Mouse (Mus musculus) lung, embryonic 14.5 days (tissue): ENCODE results near the gene Tomm20. TPM values are rescaled to one million over a fixed set of nuclear protein-coding genes. Genes with fewer than 3 reads are reported as not detected.

Experiments used
- ATAC-seq: fragments of 200-750 bp; cut with Nextera tagmentation; 2 replicates; pipeline ENCODE4 v1.8.0; 2017; ENCODE audit warnings: mild to moderate bottlenecking, moderate TSS enrichment, moderate library complexity; ENCODE audit not compliant: insufficient read depth
- DNase-seq: peaks from one replicate; pipeline ENCODE4 v3.0.0-alpha.2; 2015
- H3K27ac ChIP-seq: fragments of 300-500 bp; sonication (generic); 2 replicates; pipeline ENCODE4 v1.5.1; 2014; ENCODE audit warnings: low read depth, mild to moderate bottlenecking, moderate library complexity
- H3K27me3 ChIP-seq: fragments of 300-500 bp; sonication (generic); 2 replicates; pipeline ENCODE4 v1.6.1; 2014; ENCODE audit warnings: low read length, control low read depth; ENCODE audit not compliant: insufficient read depth
- H3K36me3 ChIP-seq: fragments of 300-500 bp; sonication (generic); 2 replicates; pipeline ENCODE4 v1.6.1; 2014; ENCODE audit warnings: control low read depth; ENCODE audit not compliant: insufficient read depth
- H3K4me1 ChIP-seq: fragments of 300-500 bp; sonication (generic); 2 replicates; pipeline ENCODE4 v1.6.1; 2014; ENCODE audit warnings: antibody characterized with exemption, control low read depth; ENCODE audit not compliant: insufficient read depth
- H3K4me2 ChIP-seq: fragments of 300-500 bp; sonication (generic); 2 replicates; pipeline ENCODE4 v1.6.1; 2014; ENCODE audit warnings: mild to moderate bottlenecking
- H3K4me3 ChIP-seq: fragments of 300-500 bp; sonication (generic); 2 replicates; pipeline ENCODE4 v1.5.1; 2014; ENCODE audit warnings: low read depth, low read length
- H3K9ac ChIP-seq: fragments of 300-500 bp; sonication (generic); 2 replicates; pipeline ENCODE4 v1.6.1; 2014
- H3K9me3 ChIP-seq: fragments of 300-500 bp; sonication (generic); 2 replicates; pipeline ENCODE4 v1.6.1; 2016; ENCODE audit warnings: low read depth, low read length, control low read depth
- CTCF ChIP-seq: IDR thresholded peaks from 2 replicates; pipeline ENCODE4 v1.5.1; 2016; ENCODE audit warnings: antibody characterized with exemption, low read depth
- WGBS: fragments of 180-500 bp; shearing (Covaris S2); extraction: QIAGEN DNeasy Blood & Tissue Kit; methylation state at CpG from one replicate; pipeline ENCODE4 v1.1.7; 2014; 5-methylcytosine and 5-hydroxymethylcytosine counted together
- polyA plus RNA-seq: library from polyadenylated mRNA; unstranded; fragments of >200 nt; fragmentation: Nextera tagmentation; extraction: Ambion mirVana; gene quantifications from 2 replicates; pipeline ENCODE4 v1.2.1, GENCODE M21; 2014

Gene Tomm20
- polyA plus RNA-seq, 1 experiment from 2014 or later: 218 TPM

DNA sequence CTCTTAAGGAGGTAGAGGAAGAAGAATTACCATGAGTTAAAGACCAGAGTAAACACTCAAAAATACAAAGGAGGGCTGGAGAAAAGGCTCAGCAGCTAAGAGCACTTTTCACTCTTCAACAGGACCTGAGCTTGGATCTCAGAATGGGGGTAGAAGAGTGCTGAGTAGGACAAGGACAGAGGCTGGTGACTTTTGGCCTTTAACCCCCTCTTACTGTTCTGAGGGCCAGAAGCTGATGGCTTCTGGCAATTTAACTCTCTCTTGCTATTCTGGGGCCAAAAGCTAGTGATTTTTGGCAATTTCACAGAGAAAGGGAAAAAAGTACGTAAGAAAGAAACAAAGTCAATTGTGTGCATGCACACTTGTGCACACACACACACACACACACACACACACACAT, 17.2 kb upstream of the Tomm20 start:
- ATAC-seq: no peak
- no peak for TF ChIP-seq CTCF
- Histone ChIP-seq H3K4me3 (no peak overlapping the region), H3K9ac (no peak overlapping the region), H3K36me3 (peaks cover 62% of the 10 kb centered on the region), H3K27me3 (no peaks in the 10 kb centered on the region), H3K9me3 (no peaks in the 10 kb centered on the region), H3K4me2 (no peak overlapping the region), H3K27ac (no peak overlapping the region), H3K4me1 (no peaks in the 10 kb centered on the region)
- no peak for DNase-seq
- 88% methylated on average over 1 of the region's 1 CpGs for WGBS

DNA sequence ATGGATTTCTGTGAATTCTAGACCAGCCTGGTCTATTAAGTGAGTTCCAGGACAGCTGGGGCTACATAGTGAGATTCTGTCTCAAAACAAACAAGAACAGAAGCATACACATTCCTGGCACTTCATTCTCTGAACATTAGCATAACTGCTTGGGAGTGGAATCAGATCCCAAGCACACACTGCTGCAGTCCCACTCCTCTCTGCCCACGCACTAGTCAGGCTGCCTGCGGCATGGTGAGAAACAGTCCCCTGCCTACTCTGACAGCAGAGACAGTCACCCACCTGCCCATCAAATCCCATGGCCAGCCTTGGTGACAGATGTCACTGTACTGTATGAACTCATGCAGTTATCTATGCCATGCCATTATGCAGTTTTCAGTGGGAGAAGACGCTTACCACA, 15.9 kb upstream of the Tomm20 start:
- no peaks in the 10 kb centered on the region for H3K9me3 ChIP-seq
- H3K4me1 ChIP-seq: no peaks in the 10 kb centered on the region
- H3K27me3 ChIP-seq: no peaks in the 10 kb centered on the region
- H3K9ac ChIP-seq: no peak overlapping the region
- 95% methylated on average over 3 of the region's 3 CpGs for WGBS
- H3K4me3 ChIP-seq: no peak overlapping the region
- H3K27ac ChIP-seq: no peak overlapping the region
- no peak for ATAC-seq
- no peak overlapping the region for H3K4me2 ChIP-seq
- TF ChIP-seq CTCF: no peak
- H3K36me3 ChIP-seq: peaks cover 71% of the 10 kb centered on the region
- DNase-seq: no peak

DNA sequence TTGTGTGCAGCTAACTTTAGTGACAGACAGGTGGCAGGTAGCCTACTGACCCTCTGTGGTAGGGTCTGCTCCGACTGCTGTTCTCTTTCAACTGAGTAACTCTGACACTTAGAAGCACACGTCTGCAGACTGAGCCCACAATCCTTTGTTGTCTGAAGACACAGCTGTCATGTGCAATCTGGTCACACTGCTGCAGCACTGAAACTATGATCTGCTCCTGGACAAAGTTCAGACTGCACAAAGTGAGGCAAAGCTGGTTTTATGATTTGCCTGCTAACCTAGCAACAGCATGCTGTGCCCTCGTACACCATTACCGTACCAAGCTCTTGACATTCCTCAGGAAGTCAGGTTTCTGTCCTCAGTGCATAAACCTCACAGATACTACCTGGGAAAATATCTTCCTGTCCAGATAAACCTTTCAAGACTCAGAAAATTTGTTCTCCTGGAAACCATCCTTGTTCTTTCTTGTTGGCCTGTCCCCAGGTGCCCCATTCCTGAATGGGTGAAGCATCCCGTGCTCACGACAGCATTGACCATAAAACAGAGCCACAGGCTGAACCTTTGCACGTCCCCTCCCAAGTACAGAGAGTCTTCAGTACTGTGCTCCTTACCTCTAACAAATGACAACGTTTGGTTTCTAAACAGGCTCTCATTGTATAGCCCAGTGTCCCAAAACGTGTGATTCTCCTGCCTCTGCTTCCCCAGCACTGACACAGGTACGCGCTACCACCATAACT, 6.4 kb upstream of the Tomm20 start:
- Histone ChIP-seq H3K27me3 (no peaks in the 10 kb centered on the region), H3K36me3 (peaks cover 79% of the 10 kb centered on the region), H3K4me2 (no peak overlapping the region), H3K4me3 (no peak overlapping the region), H3K4me1 (no peaks in the 10 kb centered on the region), H3K27ac (no peak overlapping the region), H3K9ac (no peak overlapping the region), H3K9me3 (no peaks in the 10 kb centered on the region)
- no peak for TF ChIP-seq CTCF
- DNase-seq (no peak), ATAC-seq (no peak)
- 83% methylated on average over 11 of the region's 11 CpGs for WGBS

DNA sequence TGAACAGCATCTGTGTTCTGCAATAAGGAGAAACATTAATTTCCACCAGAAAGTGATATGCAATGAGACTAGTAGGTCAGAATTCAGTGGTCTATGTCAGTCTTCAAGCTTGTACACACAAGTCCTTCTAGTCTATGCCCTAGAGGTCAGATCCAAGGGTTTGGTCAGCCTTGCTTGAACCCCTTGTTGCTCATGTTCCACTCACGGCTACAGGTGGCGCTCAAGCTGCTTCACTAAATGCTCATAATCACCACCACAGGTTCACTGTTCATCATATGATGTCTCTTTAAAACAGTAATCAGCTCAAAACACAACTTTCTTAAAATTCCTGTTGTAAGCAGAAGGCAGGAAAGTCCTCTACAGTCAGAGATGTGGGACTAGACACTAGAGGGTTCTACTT, 3.9 kb upstream of the Tomm20 start:
- peaks cover 57% of the 10 kb centered on the region for H3K36me3 ChIP-seq
- no peaks in the 10 kb centered on the region for H3K27me3 ChIP-seq
- peak; percentile 24; the same call in 1 of the 2 replicates for TF ChIP-seq CTCF
- 70% methylated on average over 2 of the region's 2 CpGs for WGBS
- no peak overlapping the region for H3K4me2 ChIP-seq
- no peaks in the 10 kb centered on the region for H3K4me1 ChIP-seq
- no peak overlapping the region for H3K27ac ChIP-seq
- no peak for ATAC-seq
- DNase-seq: no peak
- H3K9me3 ChIP-seq: no peaks in the 10 kb centered on the region
- no peak overlapping the region for H3K4me3 ChIP-seq
- no peak overlapping the region for H3K9ac ChIP-seq

DNA sequence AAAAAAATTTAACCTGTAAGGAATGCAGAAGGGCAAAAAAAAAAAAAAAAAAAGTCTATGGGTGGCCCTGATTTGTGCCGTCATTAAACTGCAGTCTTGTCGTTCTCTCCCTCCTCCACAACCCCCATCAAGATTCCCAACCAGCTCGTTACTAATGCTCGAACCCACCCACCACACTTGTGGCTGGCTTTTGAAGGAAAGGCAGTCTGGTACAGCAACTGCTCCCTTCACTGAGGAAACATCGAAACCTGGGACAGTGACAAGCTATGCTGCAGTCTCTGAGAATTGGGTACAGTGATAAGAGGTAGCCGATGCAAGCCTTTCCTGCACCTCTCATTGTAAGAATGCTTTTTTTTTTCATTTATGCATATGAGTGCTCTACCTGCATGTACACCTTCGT, 800 bp upstream of the Tomm20 start:
- peaks cover 5% of the 10 kb centered on the region; the same call in 1 of the 2 replicates for H3K4me1 ChIP-seq
- DNase-seq (no peak), ATAC-seq (no peak)
- H3K4me2 ChIP-seq: peak overlapping the region; percentile 69
- TF ChIP-seq CTCF: no peak
- no peak overlapping the region for H3K27ac ChIP-seq
- WGBS: 74% methylated on average over 7 of the region's 7 CpGs
- no peak overlapping the region for H3K4me3 ChIP-seq
- no peaks in the 10 kb centered on the region for H3K27me3 ChIP-seq
- peaks cover 33% of the 10 kb centered on the region for H3K36me3 ChIP-seq
- no peaks in the 10 kb centered on the region for H3K9me3 ChIP-seq
- H3K9ac ChIP-seq: no peak overlapping the region

DNA sequence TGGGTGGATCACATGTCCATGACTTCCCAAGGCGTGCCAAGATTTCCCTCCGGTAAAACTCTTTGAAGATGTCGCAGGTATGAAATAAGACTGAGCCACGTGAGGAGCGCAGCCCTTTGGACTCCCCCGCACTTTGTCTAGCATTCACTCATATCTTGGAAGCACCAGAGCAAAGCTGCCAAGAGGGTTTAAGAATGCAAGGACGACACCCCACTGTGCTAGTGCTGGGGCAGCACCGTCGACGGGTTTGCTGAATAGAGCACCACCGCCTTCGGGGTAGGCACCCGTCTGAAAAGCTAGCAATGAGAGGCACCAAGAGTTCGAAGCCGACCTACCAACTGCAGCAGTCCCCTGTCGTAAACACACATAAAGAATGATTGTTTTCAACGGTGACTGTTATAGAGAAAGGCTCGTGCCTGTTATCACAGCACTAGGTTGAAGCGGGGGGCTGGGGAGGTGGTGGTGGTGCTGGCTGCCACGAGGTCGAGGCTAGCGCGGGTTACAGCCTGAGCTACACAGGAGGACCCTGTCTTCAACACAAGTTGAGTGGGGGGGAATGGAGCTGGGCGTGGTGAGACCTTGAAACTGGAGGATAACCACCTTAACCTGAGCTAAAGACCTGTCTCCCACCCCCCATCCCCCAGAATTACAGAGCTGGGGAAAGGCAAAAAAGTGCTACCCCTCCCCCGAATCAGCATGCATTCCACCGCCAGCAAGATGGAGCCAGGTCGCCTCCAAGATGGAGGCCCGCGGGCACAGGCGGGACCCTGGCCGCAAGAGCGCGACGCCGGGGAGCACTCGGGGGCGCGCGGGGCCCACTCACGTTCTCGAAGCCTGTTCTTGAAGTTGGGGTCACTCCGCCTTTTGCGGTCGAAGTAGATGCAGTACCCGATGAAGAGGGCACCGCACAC, 608 bp downstream of the Tomm20 start:
- DNase-seq (peak; percentile 73), ATAC-seq (peak; percentile 69)
- Histone ChIP-seq H3K27me3 (no peaks in the 10 kb centered on the region), H3K4me3 (peak overlapping the region; percentile 85), H3K36me3 (peaks cover 21% of the 10 kb centered on the region), H3K4me2 (peak overlapping the region; percentile 70), H3K9me3 (no peaks in the 10 kb centered on the region), H3K4me1 (peaks cover 5% of the 10 kb centered on the region; the same call in 1 of the 2 replicates), H3K27ac (peak overlapping the region; percentile 87), H3K9ac (peak overlapping the region; percentile 93)
- TF ChIP-seq CTCF: no peak
- under 1% methylated on average over 46 of the region's 46 CpGs for WGBS

DNA sequence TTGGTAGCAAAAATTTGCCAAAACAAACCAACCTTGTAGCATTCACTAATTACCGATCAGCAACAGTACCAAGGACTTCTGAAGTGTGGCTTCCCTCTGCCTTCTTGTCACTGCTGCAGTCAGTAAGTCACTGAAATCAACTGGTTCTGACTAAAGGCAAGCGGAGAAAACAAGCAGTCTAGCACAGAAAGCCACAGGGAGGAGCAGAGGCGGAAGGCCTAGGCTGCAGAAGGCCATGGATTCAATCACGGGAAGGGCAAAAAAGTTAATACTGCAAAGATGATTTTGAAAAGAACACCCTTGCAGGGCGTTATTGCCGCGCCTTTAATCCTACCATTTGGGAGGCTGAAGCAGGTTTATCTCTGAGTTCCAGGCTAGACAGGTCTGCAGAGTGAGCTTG, 2.1 kb downstream of the Tomm20 start:
- H3K27me3 ChIP-seq: no peaks in the 10 kb centered on the region
- no peak for DNase-seq
- H3K4me1 ChIP-seq: peaks cover 5% of the 10 kb centered on the region; the same call in 1 of the 2 replicates
- H3K27ac ChIP-seq: no peak overlapping the region
- WGBS: 86% methylated on average over 7 of the region's 7 CpGs
- peaks cover 26% of the 10 kb centered on the region for H3K36me3 ChIP-seq
- no peak for TF ChIP-seq CTCF
- ATAC-seq: no peak
- H3K9ac ChIP-seq: peak overlapping the region; percentile 93
- H3K9me3 ChIP-seq: no peaks in the 10 kb centered on the region
- peak overlapping the region; percentile 85; the same call in 1 of the 2 replicates for H3K4me3 ChIP-seq
- peak overlapping the region; percentile 70 for H3K4me2 ChIP-seq
